8 mouse cellular contexts compared by ENCODE assay signal in genomic region chr4:41313722-41314121, GRCm38 (mm10). TPM values are rescaled to one million over a fixed set of nuclear protein-coding genes. Genes with fewer than 3 reads are reported as not detected.
DNase-seq lines count a peak whose midpoint lies in the region; ATAC-seq and TF ChIP-seq lines count a peak whose summit lies in the region.

No protein-coding gene starts in this region.

- no peak for DNase-seq in lung, embryonic 14.5 days
- no peak for DNase-seq in lung, postnatal 25 days (ENCODE audit: low spot score)
- no peak for DNase-seq in embryonic facial prominence, embryonic 10.5 days (ENCODE audit: low spot score)
- DNase-seq in hindbrain, embryonic 11.5 days (ENCODE audit: low spot score) = no peak
- peak; percentile 5 for DNase-seq in lung, postnatal 14 days
- DNase-seq in testis, postnatal 10 days (ENCODE audit: low spot score) = no peak
- DNase-seq in right cerebral cortex, postnatal 10 days (ENCODE audit: low spot score in 2 of 2) = no peak
- no peak for DNase-seq in cerebellum, adult 18-20 months

- peak overlapping the region; percentile 98 for H3K4me3 ChIP-seq in lung, embryonic 14.5 days (ENCODE audit: low read depth, low read length)
- H3K4me3 ChIP-seq in embryonic facial prominence, embryonic 10.5 days = peak overlapping the region; percentile 95
- peak overlapping the region; percentile 97 for H3K4me3 ChIP-seq in hindbrain, embryonic 11.5 days (ENCODE audit: low read depth, low read length)

- peak overlapping the region; percentile 96 for H3K9ac ChIP-seq in lung, embryonic 14.5 days
- peak overlapping the region; percentile 95 for H3K9ac ChIP-seq in hindbrain, embryonic 11.5 days (ENCODE audit: low read depth, low read length)

- 10% methylated on average over 14 of the region's 14 CpGs for WGBS in lung, embryonic 14.5 days
- 22% methylated on average over 14 of the region's 14 CpGs for WGBS in embryonic facial prominence, embryonic 10.5 days
- WGBS in hindbrain, embryonic 11.5 days = 19% methylated on average over 14 of the region's 14 CpGs

- peaks cover 6% of the 10 kb centered on the region for H3K4me1 ChIP-seq in lung, embryonic 14.5 days (ENCODE audit: insufficient read depth)
- H3K4me1 ChIP-seq in embryonic facial prominence, embryonic 10.5 days = peaks cover 20% of the 10 kb centered on the region
- H3K4me1 ChIP-seq in hindbrain, embryonic 11.5 days (replicated peaks; ENCODE audit: control insufficient read depth, insufficient read depth, low read length) = peaks cover 4% of the 10 kb centered on the region; the same call in 1 of the 2 replicates

- no peaks in the 10 kb centered on the region for H3K9me3 ChIP-seq in lung, embryonic 14.5 days (ENCODE audit: low read depth, low read length)
- no peaks in the 10 kb centered on the region for H3K9me3 ChIP-seq in embryonic facial prominence, embryonic 10.5 days
- no peaks in the 10 kb centered on the region for H3K9me3 ChIP-seq in hindbrain, embryonic 11.5 days (ENCODE audit: control insufficient read depth, low read length)

- peaks cover 43% of the 10 kb centered on the region for H3K36me3 ChIP-seq in lung, embryonic 14.5 days (ENCODE audit: insufficient read depth)
- H3K36me3 ChIP-seq in embryonic facial prominence, embryonic 10.5 days (replicated peaks) = peaks cover 44% of the 10 kb centered on the region
- H3K36me3 ChIP-seq in hindbrain, embryonic 11.5 days (ENCODE audit: control insufficient read depth, insufficient read depth, low read length) = peaks cover 4% of the 10 kb centered on the region; the same call in 1 of the 2 replicates

- no peak for TF ChIP-seq CTCF in lung, embryonic 14.5 days (IDR thresholded peaks at IDR 0.05; ENCODE audit: low read depth)

- H3K27ac ChIP-seq in lung, embryonic 14.5 days (ENCODE audit: low read depth) = peak overlapping the region; percentile 97
- H3K27ac ChIP-seq in embryonic facial prominence, embryonic 10.5 days (replicated peaks) = peak overlapping the region; percentile 94
- no peak overlapping the region for H3K27ac ChIP-seq in hindbrain, embryonic 11.5 days (ENCODE audit: low read depth, low read length)

- no peak; the same call in 1 of the 2 replicates for ATAC-seq in lung, embryonic 14.5 days (ENCODE audit: insufficient read depth)
- ATAC-seq in hindbrain, embryonic 11.5 days (ENCODE audit: low FRiP score) = no peak

- no peaks in the 10 kb centered on the region for H3K27me3 ChIP-seq in lung, embryonic 14.5 days (ENCODE audit: insufficient read depth, low read length)
- no peaks in the 10 kb centered on the region for H3K27me3 ChIP-seq in embryonic facial prominence, embryonic 10.5 days (replicated peaks; ENCODE audit: low read depth, poor library complexity, severe bottlenecking)
- H3K27me3 ChIP-seq in hindbrain, embryonic 11.5 days (ENCODE audit: control insufficient read depth, insufficient read depth, low read length) = no peaks in the 10 kb centered on the region

- H3K4me2 ChIP-seq in lung, embryonic 14.5 days = peak overlapping the region; percentile 76
- peak overlapping the region; percentile 76 for H3K4me2 ChIP-seq in hindbrain, embryonic 11.5 days (replicated peaks; ENCODE audit: low read depth, low read length)

RNA-seq across cellular contexts. Expression of gene Dcaf12, which starts 1.0 kb away (rescaled TPM):
- polyA plus RNA-seq in lung, embryonic 14.5 days (2014; fragmentation: Nextera tagmentation; extraction: Ambion mirVana) = 47.1 and 53.5 TPM in 2 replicates
- polyA plus RNA-seq in embryonic facial prominence, embryonic 10.5 days (2016; fragmentation: Nextera tagmentation; extraction: Ambion mirVana) = 62.0 and 62.6 TPM in 2 replicates
- 40.3 and 55.4 TPM in 2 replicates for polyA plus RNA-seq in hindbrain, embryonic 11.5 days (2014; fragmentation: Nextera tagmentation; extraction: Ambion mirVana)

RNA-seq across cellular contexts. Expression of gene Ubap1, which starts 35.1 kb away (rescaled TPM):
- 47.7 and 53.8 TPM in 2 replicates for polyA plus RNA-seq in lung, embryonic 14.5 days (2014; fragmentation: Nextera tagmentation; extraction: Ambion mirVana)
- 61.4 and 65.4 TPM in 2 replicates for polyA plus RNA-seq in embryonic facial prominence, embryonic 10.5 days (2016; fragmentation: Nextera tagmentation; extraction: Ambion mirVana)
- 75.5 and 81.5 TPM in 2 replicates for polyA plus RNA-seq in hindbrain, embryonic 11.5 days (2014; fragmentation: Nextera tagmentation; extraction: Ambion mirVana)

RNA-seq across cellular contexts. Expression of gene Ubap2, which starts 38.8 kb away (rescaled TPM):
- 60.8 and 72.0 TPM in 2 replicates for polyA plus RNA-seq in lung, embryonic 14.5 days (2014; fragmentation: Nextera tagmentation; extraction: Ambion mirVana)
- polyA plus RNA-seq in embryonic facial prominence, embryonic 10.5 days (2016; fragmentation: Nextera tagmentation; extraction: Ambion mirVana) = 95.7 and 101 TPM in 2 replicates
- 62.2 and 66.3 TPM in 2 replicates for polyA plus RNA-seq in hindbrain, embryonic 11.5 days (2014; fragmentation: Nextera tagmentation; extraction: Ambion mirVana)
